18 mouse cellular contexts compared by ENCODE assay signal in the genomic region with DNA sequence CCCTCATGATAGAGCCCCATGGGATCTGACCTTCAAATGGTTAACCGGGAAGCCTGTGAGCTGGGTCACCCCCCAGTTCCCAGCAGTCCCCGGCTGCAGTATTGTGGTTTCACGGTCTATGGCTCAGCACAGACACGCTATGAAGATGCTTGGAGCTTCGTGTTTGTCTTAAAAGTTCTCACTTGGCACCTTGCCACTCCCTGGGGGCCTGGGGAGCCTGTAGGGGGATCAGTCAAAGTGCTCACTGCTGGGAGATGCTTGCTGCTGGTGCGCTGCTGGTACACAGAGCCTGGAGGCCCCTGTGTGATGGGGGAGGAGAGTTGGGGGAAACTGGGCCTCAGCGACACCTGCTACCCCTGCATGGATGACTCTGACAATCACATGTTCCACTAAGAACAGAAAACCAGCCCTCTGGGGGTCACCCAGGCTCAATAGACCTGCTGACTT. TPM values are rescaled to one million over a fixed set of nuclear protein-coding genes. Genes with fewer than 3 reads are reported as not detected.
DNase-seq lines count a peak whose midpoint lies in the region; ATAC-seq and TF ChIP-seq lines count a peak whose summit lies in the region.
"Had no signal": no experiment of that assay in that cellular context is flagged by ENCODE, and none has a peak within 500 bp of the region (broad histone marks: within the 10 kb centered on the region; RNA-seq: fewer than 3 reads in every experiment).

No protein-coding gene starts in this region.

- H3K27me3 ChIP-seq in lung, embryonic 14.5 days (ENCODE audit: insufficient read depth, low read length): no peaks in the 10 kb centered on the region
- H3K27me3 ChIP-seq in midbrain, postnatal 0 days (ENCODE audit: insufficient read depth, low read length): no peaks in the 10 kb centered on the region

- H3K36me3 ChIP-seq in lung, embryonic 14.5 days (ENCODE audit: insufficient read depth): no peaks in the 10 kb centered on the region
- no peaks in the 10 kb centered on the region for H3K36me3 ChIP-seq in midbrain, postnatal 0 days (ENCODE audit: insufficient read depth, low read length)
- H3K36me3 ChIP-seq: forebrain, embryonic 15.5 days; midbrain, embryonic 13.5 days had no signal

- H3K4me1 ChIP-seq in lung, embryonic 14.5 days (ENCODE audit: insufficient read depth): peaks cover 28% of the 10 kb centered on the region
- no peaks in the 10 kb centered on the region for H3K4me1 ChIP-seq in midbrain, postnatal 0 days (ENCODE audit: insufficient read depth, low read length)

- no peak overlapping the region for H3K9ac ChIP-seq in lung, embryonic 14.5 days
- H3K9ac ChIP-seq in midbrain, postnatal 0 days (replicated peaks; ENCODE audit: low read length, poor library complexity, severe bottlenecking): no peak overlapping the region
- H3K9ac ChIP-seq: forebrain, embryonic 15.5 days; midbrain, embryonic 13.5 days had no signal

- H3K4me2 ChIP-seq in lung, embryonic 14.5 days: no peak overlapping the region
- H3K4me2 ChIP-seq in midbrain, postnatal 0 days (ENCODE audit: low read depth, low read length, poor library complexity, severe bottlenecking): no peak overlapping the region
- H3K4me2 ChIP-seq: forebrain, embryonic 15.5 days; heart, embryonic 11.5 days; midbrain, embryonic 13.5 days had no signal

- 40% methylated on average over 7 of the region's 7 CpGs for WGBS in lung, embryonic 14.5 days
- WGBS in midbrain, postnatal 0 days: 53% methylated on average over 7 of the region's 7 CpGs

- DNase-seq in heart, adult 11 months: peak; percentile 94
- DNase-seq in heart, adult 8-10 months (ENCODE audit: low spot score): no peak
- peak; percentile 64 for DNase-seq in lung, embryonic 14.5 days
- DNase-seq in lung, postnatal 10 days: no peak
- DNase-seq in spleen, adult 18-20 months: peak; percentile 52 to 59
- DNase-seq in thymus, postnatal 10 days (ENCODE audit: low spot score in 2 of 2): peak; percentile 80 to 85
- DNase-seq in layer of hippocampus, postnatal 14 days (ENCODE audit: low spot score in 2 of 2): no peak
- no peak for DNase-seq in midbrain, postnatal 0 days (ENCODE audit: low spot score)
- DNase-seq: adrenal gland, postnatal 25 days; cerebellum, postnatal 10 days; gastrocnemius, adult 2 months; liver had no signal

- no peak overlapping the region for H3K4me3 ChIP-seq in lung, embryonic 14.5 days (ENCODE audit: low read depth, low read length)
- H3K4me3 ChIP-seq in midbrain, postnatal 0 days (ENCODE audit: low read depth, low read length): no peak overlapping the region
- H3K4me3 ChIP-seq: forebrain, embryonic 15.5 days; gastrocnemius, adult 2 months; midbrain, embryonic 13.5 days had no signal

- no peaks in the 10 kb centered on the region for H3K9me3 ChIP-seq in lung, embryonic 14.5 days (ENCODE audit: low read depth, low read length)
- H3K9me3 ChIP-seq in midbrain, postnatal 0 days (ENCODE audit: low read length): no peaks in the 10 kb centered on the region
- H3K9me3 ChIP-seq: forebrain, embryonic 15.5 days; midbrain, embryonic 13.5 days had no signal

- no peak for TF ChIP-seq CTCF in lung, embryonic 14.5 days (IDR thresholded peaks at IDR 0.05; ENCODE audit: low read depth)
- TF ChIP-seq CTCF in midbrain, postnatal 0 days (IDR thresholded peaks at IDR 0.05): no peak

- ATAC-seq in lung, embryonic 14.5 days (ENCODE audit: insufficient read depth): no peak
- no peak for ATAC-seq in midbrain, postnatal 0 days (ENCODE audit: low FRiP score)
- ATAC-seq: forebrain, embryonic 15.5 days; lung, postnatal 0 days; midbrain, embryonic 13.5 days had no signal

- no peak overlapping the region for H3K27ac ChIP-seq in lung, embryonic 14.5 days (ENCODE audit: low read depth)
- no peak overlapping the region for H3K27ac ChIP-seq in midbrain, postnatal 0 days (ENCODE audit: low read depth, low read length)
- H3K27ac ChIP-seq: forebrain, embryonic 15.5 days; midbrain, embryonic 13.5 days had no signal

RNA-seq across cellular contexts. Expression of a gene that starts 2.6 kb away (rescaled TPM):
- total RNA-seq in heart, adult 8-10 months (2022): 10 to 100 TPM in 3 of 4 experiments, 1 to 10 TPM in 1; 7.7 to 17.3 (median 12.2) TPM
- 7.2 and 7.3 TPM in 2 replicates for polyA plus RNA-seq in lung, embryonic 14.5 days (2014; fragmentation: Nextera tagmentation; extraction: Ambion mirVana)
- 1 to 10 TPM; 1.9 to 3.2 TPM for total RNA-seq in layer of hippocampus, postnatal 14 days (2021)
- total RNA-seq in midbrain, postnatal 0 days (2014; rRNA removed): 7.6 and 9.0 TPM in 2 replicates
- 5.2 and 6.0 TPM in 2 replicates for polyA plus RNA-seq in midbrain, postnatal 0 days (2015; fragmentation: Nextera tagmentation; extraction: Ambion mirVana)

RNA-seq across cellular contexts. Expression of a gene that starts 46.3 kb away (rescaled TPM):
- under 1 TPM in 3 of 4 experiments, not detected in 1; 0.12 to 0.20 (median 0.16) TPM for total RNA-seq in heart, adult 8-10 months (2022)
- polyA plus RNA-seq in lung, embryonic 14.5 days (2014; fragmentation: Nextera tagmentation; extraction: Ambion mirVana): not detected in 2 replicates
- total RNA-seq in layer of hippocampus, postnatal 14 days (2021): not detected
- total RNA-seq in midbrain, postnatal 0 days (2014; rRNA removed): 0.05 TPM in 1 of 2 replicates, not detected in the other
- 0.05 TPM in 1 of 2 replicates, not detected in the other for polyA plus RNA-seq in midbrain, postnatal 0 days (2015; fragmentation: Nextera tagmentation; extraction: Ambion mirVana)
- total RNA-seq: adrenal gland, postnatal 25 days; hematopoietic stem cell, adult 5-6 weeks had no signal
- polyA plus RNA-seq: forebrain, embryonic 15.5 days; intestine, embryonic 14.5 days; lung, postnatal 0 days; midbrain, embryonic 13.5 days had no signal

Comparison
In these comparisons a context has a peak if more than half of its experiments do, and no peak if none do; other contexts are left out.
1. DNase-seq: peak in heart, adult 11 months (single experiment), lung, embryonic 14.5 days (single experiment), spleen, adult 18-20 months (2 of 2) and thymus, postnatal 10 days (2 of 2); none in heart, adult 8-10 months (single experiment), lung, postnatal 10 days (single experiment), layer of hippocampus, postnatal 14 days (0 of 2) and midbrain, postnatal 0 days (single experiment).